Mouse (Mus musculus): ENCODE data around the gene Crip1. TPM values are rescaled to one million over a fixed set of nuclear protein-coding genes. Genes with fewer than 3 reads are reported as not detected.

The Crip1 gene
- total and polyA plus RNA-seq, 3 experiments = 282 to 438 TPM; not detected in 1

DNA sequence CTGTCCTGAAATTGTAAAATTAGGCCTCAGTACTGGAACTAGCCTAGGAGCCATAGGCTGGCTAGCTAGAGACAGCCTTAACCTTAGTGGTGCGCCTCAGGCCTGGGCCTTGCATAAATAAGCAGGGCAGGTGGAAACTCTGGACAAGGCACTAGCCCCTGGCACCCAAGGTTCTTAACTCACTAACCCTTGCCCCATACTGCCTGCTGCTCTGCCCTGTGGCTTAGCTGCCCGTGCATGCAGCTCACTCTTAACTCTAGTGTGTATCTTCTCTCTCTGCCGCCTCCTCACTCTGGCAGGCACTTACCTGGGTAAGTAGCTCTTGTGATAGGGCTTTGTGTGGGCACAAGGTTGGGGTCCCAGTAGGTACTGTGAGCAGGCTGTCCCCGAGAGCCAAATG, 11.6 kb upstream of the Crip1 start:
- H3K9ac ChIP-seq (ENCODE audit: control insufficient read depth, low read depth, low read length, poor library complexity, severe bottlenecking) = no peak overlapping the region
- H3K4me1 ChIP-seq (ENCODE audit: control insufficient read depth in 1 of 2, insufficient read depth in 2 of 2, low read length in 2 of 2) = peaks cover 0 to 5% of the 10 kb centered on the region in 2 experiments; a peak in 2 of 4 replicates
- H3K4me3 ChIP-seq (ENCODE audit: control insufficient read depth in 1 of 2, insufficient read depth in 1 of 2, low read depth in 2 of 2, low read length in 2 of 2) = no peak overlapping the region
- peaks cover 5 to 35% of the 10 kb centered on the region in 2 experiments for H3K36me3 ChIP-seq (ENCODE audit: control insufficient read depth in 1 of 2, insufficient read depth in 2 of 2, low read length in 2 of 2)
- no peak for DNase-seq (ENCODE audit: low read depth, low spot score)
- no peaks in the 10 kb centered on the region for H3K9me3 ChIP-seq (replicated peaks; ENCODE audit: insufficient read depth, low read length)
- no peak for TF ChIP-seq NRF1 (IDR thresholded peaks at IDR 0.05; ENCODE audit: insufficient read depth, low read depth, low read length, poor library complexity, severe bottlenecking)
- TF ChIP-seq ZKSCAN1 (IDR thresholded peaks at IDR 0.05; ENCODE audit: low read depth, low read length) = no peak
- no peak for TF ChIP-seq CHD2 (IDR thresholded peaks at IDR 0.05; ENCODE audit: low read length)
- TF ChIP-seq ZMIZ1 (IDR thresholded peaks at IDR 0.05; ENCODE audit: low read depth, low read length) = no peak
- no peak for TF ChIP-seq GABPA (IDR thresholded peaks at IDR 0.05; ENCODE audit: low read depth, low read length)
- TF ChIP-seq ZC3H11A (IDR thresholded peaks at IDR 0.05; ENCODE audit: low read depth, low read length) = no peak
- TF ChIP-seq RAD21 (IDR thresholded peaks at IDR 0.05; ENCODE audit: low read depth, low read length) = no peak
- no peak for TF ChIP-seq TAL1 (IDR thresholded peaks at IDR 0.05; ENCODE audit: low read length)
- no peaks in the 10 kb centered on the region for H3K79me2 ChIP-seq (ENCODE audit: control insufficient read depth, insufficient read depth, low read length, poor library complexity)
- H3K27ac ChIP-seq (ENCODE audit: control insufficient read depth, low read depth, low read length) = no peak overlapping the region
- H3K27me3 ChIP-seq (ENCODE audit: control insufficient read depth in 1 of 2, insufficient read depth in 2 of 2, low read length in 2 of 2) = no peaks in the 10 kb centered on the region

DNA sequence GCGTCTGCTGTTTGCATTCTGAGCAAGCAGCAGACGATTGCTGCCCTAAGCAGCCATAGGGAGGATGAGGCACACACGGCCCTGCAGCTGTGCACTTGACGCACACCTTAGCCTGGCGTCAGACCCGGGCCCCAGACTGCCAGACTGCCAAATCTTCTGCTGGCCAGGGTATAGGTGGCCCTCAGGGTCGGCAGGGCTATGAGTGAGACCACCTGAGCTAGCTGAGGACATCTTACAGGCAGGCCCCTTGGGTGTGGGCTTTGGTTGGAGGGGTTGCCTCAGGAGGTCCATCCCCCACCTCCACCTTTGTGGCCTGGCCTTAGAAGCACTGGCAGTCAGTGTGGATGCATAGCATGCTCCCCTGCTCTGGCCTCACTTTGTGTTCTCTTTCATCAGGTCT, 10.7 kb upstream of the Crip1 start:
- no peaks in the 10 kb centered on the region for H3K9me3 ChIP-seq (replicated peaks; ENCODE audit: insufficient read depth, low read length)
- H3K4me3 ChIP-seq (ENCODE audit: control insufficient read depth in 1 of 2, insufficient read depth in 1 of 2, low read depth in 2 of 2, low read length in 2 of 2) = no peak overlapping the region
- no peak overlapping the region for H3K27ac ChIP-seq (ENCODE audit: control insufficient read depth, low read depth, low read length)
- H3K4me1 ChIP-seq (ENCODE audit: control insufficient read depth in 1 of 2, insufficient read depth in 2 of 2, low read length in 2 of 2) = peaks cover 0 to 9% of the 10 kb centered on the region in 2 experiments; a peak in 2 of 4 replicates
- H3K36me3 ChIP-seq (ENCODE audit: control insufficient read depth in 1 of 2, insufficient read depth in 2 of 2, low read length in 2 of 2) = peaks cover 7 to 27% of the 10 kb centered on the region in 2 experiments
- no peak for TF ChIP-seq POLR2AphosphoS5 (IDR thresholded peaks at IDR 0.05; ENCODE audit: borderline replicate concordance, low read depth, low read length)
- no peak; a peak in 1 of 4 replicates for TF ChIP-seq POLR2A (IDR thresholded peaks at IDR 0.05; ENCODE audit: control insufficient read depth in 1 of 2, insufficient read depth in 1 of 2, low read depth in 1 of 2, low read length in 2 of 2, poor library complexity in 1 of 2)
- no peak for TF ChIP-seq POLR2AphosphoS2 (IDR thresholded peaks at IDR 0.05; ENCODE audit: low read length)
- TF ChIP-seq MAZ (IDR thresholded peaks at IDR 0.05; ENCODE audit: low read depth, low read length) = no peak
- TF ChIP-seq JUND (IDR thresholded peaks at IDR 0.05; ENCODE audit: low read depth, low read length) = no peak
- no peak for TF ChIP-seq UBTF (IDR thresholded peaks at IDR 0.05; ENCODE audit: borderline replicate concordance, insufficient read depth, low read depth, low read length)
- TF ChIP-seq NELFE (IDR thresholded peaks at IDR 0.05; ENCODE audit: low read depth, low read length) = no peak
- no peak for TF ChIP-seq MXI1 (IDR thresholded peaks at IDR 0.05; ENCODE audit: low read depth, low read length)
- no peak for TF ChIP-seq BHLHE40 (IDR thresholded peaks at IDR 0.05; ENCODE audit: borderline replicate concordance, low read depth, low read length)
- no peak for TF ChIP-seq GATA1 (IDR thresholded peaks at IDR 0.05; ENCODE audit: low read depth, low read length)
- no peak for TF ChIP-seq TAL1 (IDR thresholded peaks at IDR 0.05; ENCODE audit: low read length)
- TF ChIP-seq SIN3A (IDR thresholded peaks at IDR 0.05; ENCODE audit: low read length) = no peak
- no peak for TF ChIP-seq MEF2A (IDR thresholded peaks at IDR 0.05; ENCODE audit: extremely low read depth, insufficient replicate concordance, low read depth, low read length, poor library complexity, severe bottlenecking)
- H3K27me3 ChIP-seq (ENCODE audit: control insufficient read depth in 1 of 2, insufficient read depth in 2 of 2, low read length in 2 of 2) = no peaks in the 10 kb centered on the region
- no peak overlapping the region for H3K9ac ChIP-seq (ENCODE audit: control insufficient read depth, low read depth, low read length, poor library complexity, severe bottlenecking)
- H3K79me2 ChIP-seq (ENCODE audit: control insufficient read depth, insufficient read depth, low read length, poor library complexity) = no peaks in the 10 kb centered on the region
- no peak for DNase-seq (ENCODE audit: low read depth, low spot score)
